Mouse (Mus musculus) CH12.LX (cell line): Measurements from ENCODE around the gene Ankrd31. TPM values are rescaled to one million over a fixed set of nuclear protein-coding genes. Genes with fewer than 3 reads are reported as not detected.

ENCODE experiments used
- DNase-seq: peaks from one replicate; pipeline ENCODE4 v3.0.0-alpha.2; 2013; ENCODE audit errors: extremely low read depth
- H3K27ac ChIP-seq: 2 replicates; pipeline ENCODE4 v1.5.1; 2012; ENCODE audit warnings: low read depth, mild to moderate bottlenecking, control low read depth, moderate library complexity; ENCODE audit not compliant: insufficient read depth
- H3K27me3 ChIP-seq: replicated peaks from 2 replicates; pipeline ENCODE3; 2012; ENCODE audit warnings: inconsistent platforms
- H3K36me3 ChIP-seq, 2 experiments: replicated peaks in 1 of 2; 2 replicates each; pipeline versions ENCODE3 to v1.6.1; 2012; ENCODE audit warnings: inconsistent platforms in 1 of 2, low read length in 1 of 2, mild to moderate bottlenecking in 1 of 2, mixed read lengths in 1 of 2, moderate library complexity in 1 of 2; ENCODE audit not compliant: control insufficient read depth in 1 of 2, insufficient read depth in 1 of 2
- H3K4me1 ChIP-seq, 2 experiments: 2 replicates each; pipeline ENCODE4 v1.6.1; 2012; ENCODE audit warnings: inconsistent platforms in 1 of 2, moderate library complexity in 1 of 2; ENCODE audit not compliant: insufficient read depth in 2 of 2, control insufficient read depth in 1 of 2
- H3K4me2 ChIP-seq: 2 replicates; pipeline ENCODE4 v1.6.1; 2012; ENCODE audit warnings: low read depth, mild to moderate bottlenecking, control low read depth; ENCODE audit not compliant: poor library complexity, insufficient read depth, severe bottlenecking
- H3K4me3 ChIP-seq, 3 experiments: fragments of 150-350 bp in 1 of 3; sonication (generic) in 1 of 3; replicated peaks in 1 of 3; 2 replicates each; pipeline versions ENCODE3 to v1.5.1; 2011 to 2012; ENCODE audit warnings: low read depth in 2 of 3, low read length in 2 of 3, mild to moderate bottlenecking in 2 of 3, moderate library complexity in 2 of 3, control low read depth in 1 of 3, improper control_type of control experiment in 1 of 3, inconsistent platforms in 1 of 3, mixed read lengths in 1 of 3; ENCODE audit not compliant: poor library complexity in 1 of 3
- H3K79me2 ChIP-seq: replicated peaks from 2 replicates; pipeline ENCODE4 v1.6.1; 2012; ENCODE audit warnings: mild to moderate bottlenecking, moderate library complexity; ENCODE audit not compliant: control insufficient read depth, poor library complexity, insufficient read depth, severe bottlenecking; ENCODE audit errors: extremely low read depth
- H3K9ac ChIP-seq: 2 replicates; pipeline ENCODE4 v1.6.1; 2012; ENCODE audit warnings: low read depth, mild to moderate bottlenecking, control low read depth, moderate library complexity; ENCODE audit not compliant: insufficient read depth
- H3K9me3 ChIP-seq: replicated peaks from 2 replicates; pipeline ENCODE3; 2012; ENCODE audit warnings: low read length, inconsistent platforms, mixed read lengths
- CTCF ChIP-seq, 2 experiments: IDR thresholded peaks in 1 of 2; conservative IDR thresholded peaks in 1 of 2; 2 replicates each; pipeline ENCODE4 v1.5.1; 2011 to 2012; ENCODE audit warnings: low read depth in 2 of 2, low read length in 2 of 2, improper control_type of control experiment in 1 of 2, inconsistent platforms in 1 of 2, mild to moderate bottlenecking in 1 of 2, moderate library complexity in 1 of 2
- E2F4 ChIP-seq: IDR thresholded peaks from 2 replicates; pipeline ENCODE4 v1.6.1; 2011; ENCODE audit warnings: low read depth, low read length, improper control_type of control experiment; ENCODE audit not compliant: insufficient replicate concordance
- EP300 ChIP-seq: IDR thresholded peaks from 2 replicates; pipeline ENCODE4 v1.6.1; 2011; ENCODE audit warnings: low read length, improper control_type of control experiment
- ETS1 ChIP-seq: conservative IDR thresholded peaks from 2 replicates; pipeline ENCODE4 v1.6.1; 2012; ENCODE audit warnings: low read depth, mild to moderate bottlenecking, inconsistent platforms, low read length, improper control_type of control experiment, moderate library complexity
- GABPA ChIP-seq: IDR thresholded peaks from 2 replicates; pipeline ENCODE4 v1.6.1; 2012; ENCODE audit warnings: low read depth, low read length, improper control_type of control experiment, inconsistent platforms; ENCODE audit not compliant: insufficient replicate concordance
- JUN ChIP-seq: IDR thresholded peaks from 2 replicates; pipeline ENCODE4 v1.6.1; 2011; ENCODE audit warnings: low read depth, mild to moderate bottlenecking, low read length, improper control_type of control experiment, moderate library complexity; ENCODE audit not compliant: insufficient read depth
- MAX ChIP-seq: IDR thresholded peaks from 2 replicates; pipeline ENCODE4 v1.6.1; 2011; ENCODE audit warnings: low read length, improper control_type of control experiment
- MAZ ChIP-seq: IDR thresholded peaks from 2 replicates; pipeline ENCODE4 v1.6.1; 2012; ENCODE audit warnings: low read depth, mild to moderate bottlenecking, inconsistent platforms, low read length, improper control_type of control experiment, moderate library complexity
- MEF2A ChIP-seq: IDR thresholded peaks from 2 replicates; pipeline ENCODE4 v1.6.1; 2014; ENCODE audit warnings: low read depth, mild to moderate bottlenecking, inconsistent platforms, low read length, improper control_type of control experiment, borderline replicate concordance
- MXI1 ChIP-seq: IDR thresholded peaks from 2 replicates; pipeline ENCODE4 v1.6.1; 2011; ENCODE audit warnings: mild to moderate bottlenecking, low read depth, low read length, improper control_type of control experiment
- NELFE ChIP-seq: IDR thresholded peaks from 2 replicates; pipeline ENCODE4 v1.6.1; 2011; ENCODE audit warnings: low read depth, low read length, improper control_type of control experiment
- PAX5 ChIP-seq: IDR thresholded peaks from 2 replicates; pipeline ENCODE4 v1.6.1; 2012; ENCODE audit warnings: low read length, inconsistent platforms, mixed read lengths
- POLR2A ChIP-seq: IDR thresholded peaks from 2 replicates; pipeline ENCODE4 v1.6.1; 2011; ENCODE audit warnings: low read depth, mild to moderate bottlenecking, improper control_type of control experiment, low read length
- POLR2AphosphoS2 ChIP-seq: IDR thresholded peaks from 2 replicates; pipeline ENCODE4 v1.6.1; 2011; ENCODE audit warnings: low read depth, low read length, improper control_type of control experiment
- SIN3A ChIP-seq: IDR thresholded peaks from 2 replicates; pipeline ENCODE4 v1.6.1; 2012; ENCODE audit warnings: low read length, improper control_type of control experiment, inconsistent platforms
- SMC3 ChIP-seq: IDR thresholded peaks from 2 replicates; pipeline ENCODE4 v1.6.1; 2011; ENCODE audit warnings: low read depth, low read length, improper control_type of control experiment
- UBTF ChIP-seq: IDR thresholded peaks from 2 replicates; pipeline ENCODE4 v1.6.1; 2012; ENCODE audit warnings: low read depth, mild to moderate bottlenecking, inconsistent platforms, low read length, improper control_type of control experiment, moderate library complexity
- ZC3H11A ChIP-seq: IDR thresholded peaks from 2 replicates; pipeline ENCODE4 v1.6.1; 2012; ENCODE audit warnings: low read depth, mild to moderate bottlenecking, inconsistent platforms, low read length, improper control_type of control experiment
- ZMIZ1 ChIP-seq: IDR thresholded peaks from 2 replicates; pipeline ENCODE4 v1.6.1; 2012; ENCODE audit warnings: low read depth, mild to moderate bottlenecking, inconsistent platforms, low read length, improper control_type of control experiment
- ZNF384 ChIP-seq: IDR thresholded peaks from 2 replicates; pipeline ENCODE4 v1.6.1; 2012; ENCODE audit warnings: low read depth, low read length, improper control_type of control experiment, inconsistent platforms
- dilution Hi-C: fragments of 300-500 bp; cut with MboI; formaldehyde crosslinking; loops from 2 replicates; pipeline ENCODE4 v1.14.3; 2020; ENCODE audit warnings: low sequenced_read_pairs; ENCODE audit not compliant: extremely low pct_unique_long_range_greater_than_20kb, extremely low pct_ligation_motif_present
- in situ Hi-C: fragments of 300-500 bp; cut with MboI; formaldehyde crosslinking; loops from 3 replicates; pipeline ENCODE4 v1.14.3; 2019; ENCODE audit warnings: low sequenced_read_pairs, low pct_ligation_motif_present, low pct_unique_long_range_greater_than_20kb, mixed read lengths
- polyA plus RNA-seq: library from polyadenylated mRNA; unstranded; fragments of >175 nt; gene quantifications from 2 replicates; pipeline ENCODE4 v1.2.1, GENCODE M21; 2012; ENCODE audit warnings: low read depth; ENCODE audit not compliant: insufficient read length
- total RNA-seq, 2 experiments: library from RNA; depleted of rRNA; stranded (reverse); fragments of 300-350 nt in 1 of 2; fragments of >200 nt in 1 of 2; gene quantifications; 2 replicates each; pipeline ENCODE4 v1.2.3; 2012 to 2014

Gene Ankrd31
- not detected in 2 replicates for total RNA-seq (2012; rRNA removed)
- not detected in 2 replicates for total RNA-seq (2014; rRNA removed)
- polyA plus RNA-seq, result not detected in 2 replicates

GRCm38 (mm10) chr13:96748109-96748845 is at the start of gene Ankrd31:
TSS of gene Ankrd31 (plus strand) at chr13:96748272.
- TF ChIP-seq ZMIZ1, result no peak
- TF ChIP-seq MXI1, result no peak
- no peak for TF ChIP-seq ZNF384
- TF ChIP-seq UBTF, result no peak
- no peak for TF ChIP-seq EP300
- TF ChIP-seq MAZ, result no peak
- TF ChIP-seq ZC3H11A, result no peak
- TF ChIP-seq POLR2AphosphoS2, result no peak
- TF ChIP-seq CTCF (conservative IDR thresholded peaks at IDR 0.05 in 1 of 2, IDR thresholded peaks at IDR 0.05 in 1 of 2; ENCODE audit: low read depth in 2 of 2, low read length in 2 of 2), result no peak
- no peak for TF ChIP-seq SIN3A
- no peak for TF ChIP-seq SMC3
- no peak for TF ChIP-seq MEF2A
- no peak for TF ChIP-seq MAX
- no peak for TF ChIP-seq NELFE
- no peak for TF ChIP-seq POLR2A
- TF ChIP-seq E2F4, result no peak
- TF ChIP-seq GABPA, result no peak
- TF ChIP-seq ETS1, result no peak
- TF ChIP-seq PAX5, result no peak
- no peak for TF ChIP-seq JUN

More at GRCm38 (mm10) chr13:96748109-96748845, at the start of gene Ankrd31:
- Histone ChIP-seq H3K79me2 (no peaks in the 10 kb centered on the region), H3K27ac (no peak within 1 kb of the TSS), H3K4me1 (no peaks in the 10 kb centered on the region), H3K4me2 (no peak within 1 kb of the TSS), H3K9ac (no peak within 1 kb of the TSS), H3K36me3 (no peaks in the 10 kb centered on the region), H3K27me3 (no peaks in the 10 kb centered on the region), H3K9me3 (peaks cover 3% of the 10 kb centered on the region), H3K4me3 (no peak within 1 kb of the TSS)
- DNase-seq, result no peak
- dilution Hi-C loops, result no loop called here
- in situ Hi-C loops, result no loop called here
